Mouse (Mus musculus) E14TG2a.4 (cell line): ENCODE results near the gene Lcn9.

Experiments
- CTCF ChIP-seq: conservative IDR thresholded peaks from 2 replicates; pipeline ENCODE4 v1.5.1; 2014; ENCODE audit warnings: low read length
- NANOG ChIP-seq: IDR thresholded peaks from 2 replicates; pipeline ENCODE4 v1.6.1; 2014; ENCODE audit warnings: borderline replicate concordance, low read length, mixed read lengths
- POU5F1 ChIP-seq: IDR thresholded peaks from 2 replicates; pipeline ENCODE4 v1.6.1; 2014; ENCODE audit warnings: low read length, borderline replicate concordance

- TF ChIP-seq CTCF (no peak), POU5F1 (no peak), NANOG (no peak)
These were observed 29.7 kb downstream of the Lcn9 start for GRCm38 (mm10) chr2:25852626-25853025.
